8 mouse cellular contexts compared by ENCODE assay signal in genomic region chr8:70754043-70754870, GRCm38 (mm10). TPM values are rescaled to one million over a fixed set of nuclear protein-coding genes. Genes with fewer than 3 reads are reported as not detected.
A peak's percentile ranks its signal among the peaks of the same experiment; 100 is the strongest.
DNase-seq lines count a peak whose midpoint lies in the region; ATAC-seq and TF ChIP-seq lines count a peak whose summit lies in the region.

Gene Rab3a, plus strand, starts transcription at chr8:70754679.

- peak; percentile 98 for ATAC-seq in forebrain, embryonic 15.5 days (replicated peaks)
- ATAC-seq in neutrophil, adult 5-6 weeks (ENCODE audit: extremely low read depth, insufficient number of reproducible peaks, low FRiP score, poor library complexity, severe bottlenecking), result peak; percentile 92

- H3K9me3 ChIP-seq in forebrain, embryonic 15.5 days, result no peaks in the 10 kb centered on the region

- peak within 1 kb of the TSS; percentile 74 for H3K4me3 ChIP-seq in forebrain, embryonic 15.5 days
- H3K4me3 ChIP-seq in lung, adult 2 months (replicated peaks; ENCODE audit: extremely low read depth, low read depth, low read length), result peak within 1 kb of the TSS; percentile 83

- TF ChIP-seq CTCF in lung, adult 2 months (IDR thresholded peaks at IDR 0.05; ENCODE audit: insufficient read depth, low read length), result no peak

- peak; percentile 99 for DNase-seq in ES-CJ7 (ENCODE audit: low read depth, low spot score)
- DNase-seq in cerebellum, adult 11 months, result peak; percentile 95
- peak; percentile 98 for DNase-seq in heart, postnatal 25 days (ENCODE audit: low spot score)
- peak; percentile 97 to 99 for DNase-seq in layer of hippocampus, adult 18-20 months (ENCODE audit: low spot score in 2 of 2)
- DNase-seq in lung, adult 2 months, result peak; percentile 93
- DNase-seq in thymus, adult 18-20 months, result peak; percentile 94 to 97

- H3K9ac ChIP-seq in forebrain, embryonic 15.5 days (replicated peaks), result peak within 1 kb of the TSS; percentile 90

- H3K36me3 ChIP-seq in forebrain, embryonic 15.5 days, result peaks cover 23% of the 10 kb centered on the region

- 8% methylated on average over 37 of the region's 37 CpGs for WGBS in forebrain, embryonic 15.5 days
- 6% methylated on average over 37 of the region's 37 CpGs for WGBS in lung, adult 2 months

- peak within 1 kb of the TSS; percentile 89 for H3K4me2 ChIP-seq in forebrain, embryonic 15.5 days (replicated peaks)

- TF ChIP-seq POLR2A in lung, adult 2 months (IDR thresholded peaks at IDR 0.05; ENCODE audit: borderline replicate concordance, extremely low read depth, low read depth, low read length), result peak; percentile 39; the same call in 1 of the 2 replicates

- intact Hi-C loops in heart, postnatal 25 days (cut with DNase I), result no loop called here

- no peaks in the 10 kb centered on the region for H3K27me3 ChIP-seq in forebrain, embryonic 15.5 days

- peak within 1 kb of the TSS; percentile 89 for H3K27ac ChIP-seq in forebrain, embryonic 15.5 days (replicated peaks)

- H3K4me1 ChIP-seq in forebrain, embryonic 15.5 days, result peaks cover 45% of the 10 kb centered on the region
- H3K4me1 ChIP-seq in lung, adult 2 months (ENCODE audit: control insufficient read depth, insufficient read depth, low read length), result peaks cover 13% of the 10 kb centered on the region

RNA-seq across cellular contexts. Expression of gene Rab3a, which starts in this region (rescaled TPM):
- 319 and 328 TPM in 2 replicates for polyA plus RNA-seq in forebrain, embryonic 15.5 days (2015; fragmentation: Nextera tagmentation; extraction: Ambion mirVana)
- 10 to 100 TPM; 49.7 to 57.6 TPM for total RNA-seq in heart, postnatal 25 days (2021)
- 100 to 1,000 TPM; 814 to 823 TPM for total RNA-seq in layer of hippocampus, adult 18-20 months (2021)
- 46.4 and 53.4 TPM in 2 replicates for polyA plus RNA-seq in lung, adult 2 months (2012; rRNA removed)
- 5.2 and 5.5 TPM in 2 replicates for total RNA-seq in neutrophil, adult 5-6 weeks (2017)

Comparison
In these comparisons a context has a peak if more than half of its experiments do, and no peak if none do; other contexts are left out.
1. Peak in every context shown above with its lines: DNase-seq, ATAC-seq, H3K4me3 ChIP-seq and H3K27ac ChIP-seq.
2. RNA of gene Rab3a (total RNA-seq): 814 to 823 TPM in layer of hippocampus, adult 18-20 months; 49.7 to 57.6 TPM in heart, postnatal 25 days and 5.2 to 5.5 TPM in neutrophil, adult 5-6 weeks; every median in the first group is over 10 times any median in the second.